Mouse (Mus musculus) gastrocnemius, adult 18-20 months (tissue): ENCODE results near the gene Pdgfa. TPM values are rescaled to one million over a fixed set of nuclear protein-coding genes. Genes with fewer than 3 reads are reported as not detected.

Experiments used
- total RNA-seq, 2 experiments: library from RNA; stranded (reverse); gene quantifications; 2 replicates each; pipeline ENCODE4 v1.2.3; 2021

Pdgfa gene
- total RNA-seq, 2 experiments from 2014 or later = 18.8 to 22.9 TPM

Other genes starting within 250 kb of the Pdgfa start
- gene Fam20c, start 242.9 kb downstream of the Pdgfa start, total RNA-seq = 10 to 100 TPM; 22.4 to 24.6 TPM
- gene Gm5294, start 177.3 kb downstream of the Pdgfa start, total RNA-seq = not detected
- 1 to 10 TPM in 1 of 2 experiments, under 1 TPM in 1; 0.78 to 1.3 TPM for gene Prkar1b, start 152.6 kb upstream of the Pdgfa start, total RNA-seq
- gene Dnaaf5, start 152.9 kb upstream of the Pdgfa start, total RNA-seq = 10 to 100 TPM; 16.3 to 18.5 TPM
- 10 to 100 TPM; 36.8 to 37.0 TPM for gene Sun1, start 203.3 kb upstream of the Pdgfa start, total RNA-seq